Mouse (Mus musculus) heart, embryonic 14.5 days (tissue): Measurements from ENCODE around the gene Ebf1. TPM values are rescaled to one million over a fixed set of nuclear protein-coding genes. Genes with fewer than 3 reads are reported as not detected.

Experiments
- ATAC-seq: fragments of 200-750 bp; cut with Nextera tagmentation; 2 replicates; pipeline ENCODE4 v1.8.0; 2017; ENCODE audit warnings: low read depth, moderate TSS enrichment; ENCODE audit not compliant: insufficient number of reproducible peaks, insufficient read depth, low FRiP score
- H3K27ac ChIP-seq, 2 experiments: fragments of 200-500 bp in 1 of 2; fragments of 300-500 bp in 1 of 2; sonication (generic) in 1 of 2; replicated peaks in 1 of 2; 2 replicates each; pipeline ENCODE4 v1.5.1; 2012 to 2014; ENCODE audit warnings: low read depth in 2 of 2, low read length in 2 of 2, control low read depth in 1 of 2, mild to moderate bottlenecking in 1 of 2, mixed read lengths in 1 of 2; ENCODE audit not compliant: control insufficient read depth in 1 of 2, insufficient read depth in 1 of 2
- H3K27me3 ChIP-seq: fragments of 300-500 bp; sonication (generic); 2 replicates; pipeline ENCODE4 v1.6.1; 2014; ENCODE audit warnings: mild to moderate bottlenecking, low read length, control low read depth; ENCODE audit not compliant: control insufficient read depth, insufficient read depth
- H3K36me3 ChIP-seq: fragments of 300-500 bp; sonication (generic); 2 replicates; pipeline ENCODE4 v1.6.1; 2014; ENCODE audit warnings: mild to moderate bottlenecking, control low read depth, low read length, mixed read lengths; ENCODE audit not compliant: control insufficient read depth, insufficient read depth
- H3K4me1 ChIP-seq, 2 experiments: fragments of 200-500 bp in 1 of 2; fragments of 300-500 bp in 1 of 2; sonication (generic) in 1 of 2; 2 replicates each; pipeline ENCODE4 v1.6.1; 2012 to 2014; ENCODE audit warnings: low read length in 2 of 2, control low read depth in 1 of 2, mixed read lengths in 1 of 2; ENCODE audit not compliant: control insufficient read depth in 2 of 2, insufficient read depth in 2 of 2
- H3K4me2 ChIP-seq: fragments of 300-500 bp; sonication (generic); 2 replicates; pipeline ENCODE4 v1.6.1; 2014; ENCODE audit warnings: mild to moderate bottlenecking, low read length
- H3K4me3 ChIP-seq, 2 experiments: fragments of 200-500 bp in 1 of 2; fragments of 300-500 bp in 1 of 2; sonication (generic) in 1 of 2; 2 replicates each; pipeline ENCODE4 v1.5.1; 2012 to 2014; ENCODE audit warnings: low read length in 2 of 2, mild to moderate bottlenecking in 2 of 2, control low read depth in 1 of 2, low read depth in 1 of 2, moderate library complexity in 1 of 2; ENCODE audit not compliant: control insufficient read depth in 1 of 2, insufficient read depth in 1 of 2
- H3K9ac ChIP-seq: fragments of 300-500 bp; sonication (generic); 2 replicates; pipeline ENCODE4 v1.6.1; 2014; ENCODE audit warnings: mild to moderate bottlenecking, low read length
- H3K9me3 ChIP-seq: fragments of 300-500 bp; sonication (generic); 2 replicates; pipeline ENCODE4 v1.6.1; 2016; ENCODE audit warnings: low read length, control low read depth; ENCODE audit not compliant: control insufficient read depth
- WGBS: fragments of 180-500 bp; shearing (Covaris S2); extraction: QIAGEN DNeasy Blood & Tissue Kit; methylation state at CpG from one replicate; pipeline ENCODE4 v1.1.7; 2014; 5-methylcytosine and 5-hydroxymethylcytosine counted together
- polyA plus RNA-seq: library from polyadenylated mRNA; unstranded; fragments of >200 nt; fragmentation: Nextera tagmentation; extraction: Ambion mirVana; gene quantifications from 2 replicates; pipeline ENCODE4 v1.2.1, GENCODE M21; 2014

Gene Ebf1
- polyA plus RNA-seq, 1 experiment from 2014 or later, result 17.0 TPM

DNA sequence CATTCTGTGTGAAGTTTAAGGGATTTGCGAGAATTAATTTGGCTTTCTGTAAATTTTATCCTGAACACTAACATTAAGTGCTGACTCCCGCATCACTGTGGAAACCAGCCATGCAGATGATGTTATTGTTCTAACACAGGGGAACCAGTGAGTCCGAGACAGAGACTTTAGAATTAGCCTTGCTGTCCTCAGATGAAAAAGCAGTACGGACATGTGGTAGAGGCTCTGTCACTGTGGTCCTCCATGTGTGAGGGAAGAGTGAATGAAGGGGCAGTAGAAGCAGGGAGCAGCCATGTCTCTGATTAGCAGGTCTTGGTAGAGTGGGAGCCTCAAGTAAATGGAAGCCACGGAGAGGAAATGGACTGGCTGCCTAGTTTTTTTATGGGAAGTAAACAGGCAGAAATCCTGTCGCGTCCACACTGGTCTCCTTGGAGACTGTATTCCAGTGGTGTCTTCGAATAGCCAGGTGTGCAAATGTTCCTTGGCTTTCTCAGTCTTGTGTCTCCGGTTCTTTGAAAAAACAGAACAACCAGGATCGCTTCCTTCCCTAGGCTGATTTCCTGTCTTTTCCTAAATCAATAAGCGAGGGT is 84.2 kb downstream of the Ebf1 start:
- Histone ChIP-seq H3K4me3 (no peak overlapping the region), H3K27me3 (no peaks in the 10 kb centered on the region), H3K9me3 (no peaks in the 10 kb centered on the region), H3K4me1 (peaks cover 5 to 8% of the 10 kb centered on the region in 2 experiments; a peak in 3 of 4 replicates), H3K27ac (0 out of 4 replicates have a peak overlapping the region, but pooled peaks of 1 of the 2 experiments have one; percentile 10), H3K36me3 (no peaks in the 10 kb centered on the region), H3K4me2 (no peak overlapping the region), H3K9ac (no peak overlapping the region)
- 66% methylated on average over 11 of the region's 11 CpGs for WGBS
- ATAC-seq, result no peak

DNA sequence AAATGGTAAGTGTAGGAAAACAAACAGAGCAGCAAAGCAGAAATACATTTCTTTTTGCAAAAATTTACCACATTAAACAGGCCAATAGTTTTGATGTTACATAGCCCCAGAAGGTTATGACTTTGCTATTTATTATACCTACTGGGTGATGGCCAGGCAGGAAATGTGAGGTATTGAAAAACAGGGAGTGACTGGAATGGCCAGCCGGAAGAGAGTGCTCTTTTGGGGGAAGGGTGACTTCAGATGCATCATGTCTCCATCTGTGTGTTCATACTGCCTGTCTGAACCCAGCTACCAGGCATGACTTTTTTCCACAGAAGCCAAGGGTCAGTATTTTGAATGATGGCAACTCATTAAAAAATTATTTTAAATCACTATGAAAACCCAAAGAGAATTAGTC is 84.7 kb downstream of the Ebf1 start:
- H3K27ac ChIP-seq, result no peak overlapping the region

DNA sequence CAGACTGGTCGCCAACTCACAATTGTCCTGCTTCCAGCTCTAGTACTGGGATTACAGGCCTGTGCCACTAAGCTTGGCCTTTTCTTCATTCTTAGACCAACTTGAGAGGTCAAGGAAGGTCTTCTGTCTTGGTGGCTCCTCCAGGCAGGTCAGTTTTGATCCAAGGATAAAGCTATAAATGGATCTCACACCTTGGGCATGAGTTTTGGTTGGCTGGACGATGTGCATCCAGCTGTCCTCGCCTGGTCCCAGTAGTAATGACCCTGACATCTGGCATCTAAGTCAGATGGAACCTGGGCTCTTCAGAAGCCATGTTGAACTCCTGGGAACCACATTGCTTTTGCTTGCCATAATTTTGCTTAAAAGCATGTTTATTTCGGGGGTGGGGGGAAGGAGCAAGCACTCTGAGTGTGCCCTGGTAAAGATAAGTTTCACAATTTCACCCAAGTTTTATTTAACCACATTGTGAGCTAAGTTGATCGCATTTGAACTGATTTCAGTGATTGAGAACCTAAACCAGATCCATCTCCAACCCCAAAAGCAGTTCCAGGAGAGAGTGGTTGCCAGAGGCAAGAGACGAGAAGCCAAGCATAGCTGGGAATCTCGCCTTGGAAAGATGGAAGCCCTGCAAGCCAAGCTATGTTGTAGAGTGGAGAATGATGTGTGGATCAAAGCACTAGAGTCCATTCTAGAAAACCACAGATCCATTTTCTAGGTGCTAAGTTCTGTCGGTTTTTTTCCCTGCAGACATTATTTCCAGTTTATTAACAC is 85.8 kb downstream of the Ebf1 start:
- no peak overlapping the region for H3K4me2 ChIP-seq
- H3K36me3 ChIP-seq, result no peaks in the 10 kb centered on the region
- H3K9ac ChIP-seq, result no peak overlapping the region
- no peak for ATAC-seq
- H3K9me3 ChIP-seq, result no peaks in the 10 kb centered on the region
- 84% methylated on average over 8 of the region's 8 CpGs for WGBS
- H3K27me3 ChIP-seq, result no peaks in the 10 kb centered on the region
- no peak overlapping the region for H3K27ac ChIP-seq
- H3K4me1 ChIP-seq, result peaks cover 5 to 10% of the 10 kb centered on the region in 2 experiments
- no peak overlapping the region for H3K4me3 ChIP-seq

More for the DNA sequence above, 84.7 kb downstream of the Ebf1 start:
- no peak overlapping the region for H3K9ac ChIP-seq
- H3K9me3 ChIP-seq, result no peaks in the 10 kb centered on the region
- no peak overlapping the region for H3K4me2 ChIP-seq
- H3K4me1 ChIP-seq, result peaks cover 1 to 2% of the 10 kb centered on the region in 2 experiments; a peak in 3 of 4 replicates
- 63% methylated on average over 1 of the region's 1 CpGs for WGBS
- no peaks in the 10 kb centered on the region for H3K36me3 ChIP-seq
- no peak overlapping the region for H3K4me3 ChIP-seq
- no peaks in the 10 kb centered on the region for H3K27me3 ChIP-seq
- no peak for ATAC-seq

DNA sequence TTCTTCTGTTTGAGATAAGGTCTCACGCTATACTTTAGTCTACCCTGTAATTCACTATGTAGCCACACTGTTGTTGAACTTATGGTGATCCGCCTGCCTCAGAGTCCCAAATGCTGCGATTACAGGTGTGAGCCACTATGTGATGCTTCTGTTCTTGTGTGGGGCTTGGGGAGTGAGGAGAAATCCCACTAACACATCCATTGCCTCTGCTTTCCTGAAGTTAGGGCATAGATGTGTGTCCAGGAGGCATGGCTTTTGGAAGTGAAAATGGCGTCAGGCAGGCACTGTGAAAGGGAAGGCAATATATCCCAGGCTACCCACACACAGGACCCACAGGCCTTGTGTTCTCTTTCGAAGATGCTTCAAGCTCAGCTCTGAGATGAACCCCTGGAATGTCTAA is 86.8 kb downstream of the Ebf1 start:
- no peak for ATAC-seq
- H3K4me1 ChIP-seq, result peaks cover 6 to 11% of the 10 kb centered on the region in 2 experiments

DNA sequence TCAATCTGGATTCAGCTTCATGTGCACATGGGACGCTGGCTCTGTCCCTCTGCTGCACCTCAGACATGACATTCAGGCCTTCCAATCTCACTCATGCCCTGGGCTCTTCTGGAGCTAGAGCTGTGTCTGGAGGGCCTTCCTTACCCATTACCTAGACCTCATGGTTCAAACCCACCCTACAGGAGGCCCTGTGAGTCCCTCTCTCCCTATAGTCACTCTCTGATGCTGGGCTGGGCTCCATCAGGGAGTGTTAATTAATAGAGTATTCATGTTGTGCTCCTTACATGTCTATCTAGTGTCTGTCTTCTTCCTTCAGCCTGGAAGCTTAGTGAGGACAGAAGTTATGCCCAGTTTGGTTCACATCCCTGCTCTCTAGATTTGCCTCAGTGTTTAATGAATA is 88.7 kb downstream of the Ebf1 start:
- ATAC-seq, result no peak
- Histone ChIP-seq H3K36me3 (no peaks in the 10 kb centered on the region), H3K9me3 (no peaks in the 10 kb centered on the region), H3K27me3 (no peaks in the 10 kb centered on the region), H3K4me3 (no peak overlapping the region), H3K27ac (no peak overlapping the region), H3K4me1 (peaks cover 6 to 11% of the 10 kb centered on the region in 2 experiments), H3K4me2 (no peak overlapping the region), H3K9ac (no peak overlapping the region)
- WGBS, result 89% methylated on average over 1 of the region's 1 CpGs

More for the DNA sequence above, 86.8 kb downstream of the Ebf1 start:
- no peaks in the 10 kb centered on the region for H3K27me3 ChIP-seq
- H3K4me3 ChIP-seq, result no peak overlapping the region
- H3K27ac ChIP-seq, result no peak overlapping the region
- no peaks in the 10 kb centered on the region for H3K36me3 ChIP-seq
- WGBS, result 85% methylated on average over 5 of the region's 5 CpGs
- H3K9me3 ChIP-seq, result no peaks in the 10 kb centered on the region
- H3K4me2 ChIP-seq, result no peak overlapping the region
- H3K9ac ChIP-seq, result no peak overlapping the region

DNA sequence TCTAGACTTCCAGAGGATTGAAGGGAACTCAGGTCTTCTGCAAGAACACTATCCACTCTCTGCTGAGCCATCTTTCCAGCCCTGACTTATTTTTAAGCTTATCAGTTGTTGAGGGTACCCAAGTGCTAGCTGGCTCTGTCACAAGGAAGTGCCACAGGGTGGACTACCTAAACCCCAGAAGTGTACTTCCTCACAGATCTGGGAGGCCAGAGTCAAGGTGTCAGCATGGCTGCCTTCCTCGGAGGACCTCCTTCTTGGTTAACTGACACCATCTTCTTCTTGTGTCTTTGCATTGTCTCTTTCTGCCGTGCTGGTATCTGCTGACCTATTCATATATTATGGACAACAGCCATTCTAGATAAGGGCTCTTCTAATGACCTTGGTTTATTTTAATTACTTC is 89.3 kb downstream of the Ebf1 start:
- Histone ChIP-seq H3K9me3 (no peaks in the 10 kb centered on the region), H3K4me3 (no peak overlapping the region), H3K27me3 (no peaks in the 10 kb centered on the region), H3K9ac (no peak overlapping the region), H3K36me3 (no peaks in the 10 kb centered on the region), H3K4me2 (no peak overlapping the region; the same call in 1 of the 2 replicates), H3K27ac (no peak overlapping the region), H3K4me1 (peaks cover 6 to 11% of the 10 kb centered on the region in 2 experiments)
- no peak for ATAC-seq
- WGBS, result 58% methylated on average over 2 of the region's 2 CpGs

DNA sequence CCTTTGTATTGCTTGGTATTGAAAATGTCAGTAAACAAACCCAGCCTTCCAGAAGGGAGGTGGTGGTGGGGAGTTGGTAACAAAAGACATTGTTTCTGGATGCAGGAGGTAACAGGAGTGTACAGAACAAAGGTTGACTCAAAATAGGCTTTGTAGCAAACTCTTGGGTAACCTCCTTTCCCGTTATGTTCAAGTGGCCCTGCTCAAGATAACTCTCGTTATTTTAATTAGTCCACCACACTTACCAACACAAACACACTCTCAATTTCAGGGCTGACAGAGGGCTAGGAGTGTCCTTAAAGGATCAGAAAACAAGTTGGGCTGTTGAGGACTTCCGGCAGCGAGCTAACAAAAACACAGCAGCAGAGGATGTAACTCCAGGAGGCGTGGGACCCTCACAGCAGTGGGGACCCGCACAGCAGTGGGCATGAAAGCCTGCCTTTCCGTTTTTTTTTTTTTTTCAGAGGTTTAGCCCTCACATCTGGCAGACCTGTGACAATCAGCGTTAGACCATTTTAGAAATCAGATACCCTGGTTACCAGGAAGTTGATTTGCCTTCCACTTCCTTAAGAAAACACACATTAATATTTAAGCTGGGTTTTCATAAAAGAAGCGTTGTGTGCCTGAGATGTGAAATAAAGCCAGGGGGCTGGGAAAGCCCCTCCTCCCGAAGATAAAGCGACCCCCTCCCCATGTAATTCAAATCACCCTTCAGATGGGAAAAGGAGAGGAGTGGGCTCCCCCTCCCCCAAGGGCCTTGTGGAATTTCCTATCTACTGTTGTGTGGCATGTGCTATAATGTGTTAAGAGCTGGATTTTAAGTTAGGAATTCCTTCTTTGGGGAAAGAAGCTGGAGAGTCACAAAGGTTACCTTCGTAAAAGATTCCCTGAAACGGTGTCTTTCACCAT is 90.5 kb downstream of the Ebf1 start:
- H3K27ac ChIP-seq, result peak overlapping the region; percentile 62 to 69

More for the DNA sequence above, 90.5 kb downstream of the Ebf1 start:
- peaks cover 6 to 11% of the 10 kb centered on the region in 2 experiments for H3K4me1 ChIP-seq
- WGBS, result 11% methylated on average over 13 of the region's 13 CpGs
- H3K4me2 ChIP-seq, result peak overlapping the region; percentile 58
- H3K27me3 ChIP-seq, result no peaks in the 10 kb centered on the region
- no peaks in the 10 kb centered on the region for H3K36me3 ChIP-seq
- no peaks in the 10 kb centered on the region for H3K9me3 ChIP-seq
- H3K4me3 ChIP-seq, result 0 out of 4 replicates have a peak overlapping the region, but pooled peaks of 1 of the 2 experiments have one; percentile 17
- H3K9ac ChIP-seq, result 0 out of 2 replicates have a peak overlapping the region, but pooled peaks have one; percentile 2
- no peak for ATAC-seq
